Mouse (Mus musculus) limb, embryonic 14.5 days (tissue): Measurements from ENCODE around the gene Lrrc8c. TPM values are rescaled to one million over a fixed set of nuclear protein-coding genes. Genes with fewer than 3 reads are reported as not detected.
A peak's percentile ranks its signal among the peaks of the same experiment; 100 is the strongest.

Experiments
- ATAC-seq: fragments of 200-750 bp; cut with Nextera tagmentation; 2 replicates; pipeline ENCODE4 v1.8.0; 2017; ENCODE audit warnings: low read depth, moderate number of reproducible peaks, moderate TSS enrichment; ENCODE audit not compliant: low FRiP score
- DNase-seq: peaks from one replicate; pipeline ENCODE4 v3.0.0-alpha.2; 2015; ENCODE audit warnings: low spot score
- H3K27ac ChIP-seq: fragments of 300-500 bp; sonication (generic); replicated peaks from 2 replicates; pipeline ENCODE4 v1.5.1; 2014; ENCODE audit warnings: low read depth, mild to moderate bottlenecking, low read length, moderate library complexity, mixed read lengths
- H3K27me3 ChIP-seq: fragments of 300-500 bp; sonication (generic); 2 replicates; pipeline ENCODE4 v1.6.1; 2014; ENCODE audit warnings: low read length, mixed read lengths; ENCODE audit not compliant: control insufficient read depth, insufficient read depth
- H3K36me3 ChIP-seq: fragments of 300-500 bp; sonication (generic); 2 replicates; pipeline ENCODE4 v1.6.1; 2014; ENCODE audit warnings: mild to moderate bottlenecking, low read length, moderate library complexity, mixed read lengths; ENCODE audit not compliant: control insufficient read depth, insufficient read depth
- H3K4me1 ChIP-seq: fragments of 300-500 bp; sonication (generic); 2 replicates; pipeline ENCODE4 v1.6.1; 2014; ENCODE audit warnings: antibody characterized with exemption, low read length, mixed read lengths; ENCODE audit not compliant: control insufficient read depth, insufficient read depth
- H3K4me2 ChIP-seq: fragments of 300-500 bp; sonication (generic); replicated peaks from 2 replicates; pipeline ENCODE4 v1.6.1; 2014; ENCODE audit warnings: low read depth, mild to moderate bottlenecking, low read length, moderate library complexity; ENCODE audit not compliant: severe bottlenecking
- H3K4me3 ChIP-seq: fragments of 300-500 bp; sonication (generic); replicated peaks from 2 replicates; pipeline ENCODE4 v1.5.1; 2014; ENCODE audit warnings: low read length
- H3K9ac ChIP-seq: fragments of 300-500 bp; sonication (generic); 2 replicates; pipeline ENCODE4 v1.6.1; 2014; ENCODE audit warnings: mild to moderate bottlenecking, low read depth, low read length, moderate library complexity; ENCODE audit not compliant: severe bottlenecking
- H3K9me3 ChIP-seq: fragments of 300-500 bp; sonication (generic); 2 replicates; pipeline ENCODE4 v1.6.1; 2016; ENCODE audit warnings: low read length; ENCODE audit not compliant: control insufficient read depth
- POLR2A ChIP-seq: fragments of 200-500 bp; IDR thresholded peaks from 2 replicates; pipeline ENCODE4 v1.8.0; 2012; ENCODE audit warnings: inconsistent platforms, mild to moderate bottlenecking, moderate library complexity, borderline replicate concordance; ENCODE audit not compliant: insufficient read depth, insufficient read length; ENCODE audit errors: extremely low read depth
- WGBS: fragments of 180-500 bp; shearing (Covaris S2); extraction: QIAGEN DNeasy Blood & Tissue Kit; methylation state at CpG from one replicate; pipeline ENCODE4 v1.1.7; 2014; 5-methylcytosine and 5-hydroxymethylcytosine counted together
- polyA plus RNA-seq, 2 experiments: library from polyadenylated mRNA; depleted of rRNA in 1 of 2; stranded (reverse) in 1 of 2; unstranded in 1 of 2; fragments of >200 nt; fragmentation: Nextera tagmentation in 1 of 2; extraction: Ambion mirVana in 1 of 2; gene quantifications; 2 replicates each; pipeline versions ENCODE4 v1.2.1 to v1.2.3; 2012 to 2014

Gene Lrrc8c
- polyA plus RNA-seq, 2 experiments = 13.0 to 19.7 TPM

DNA sequence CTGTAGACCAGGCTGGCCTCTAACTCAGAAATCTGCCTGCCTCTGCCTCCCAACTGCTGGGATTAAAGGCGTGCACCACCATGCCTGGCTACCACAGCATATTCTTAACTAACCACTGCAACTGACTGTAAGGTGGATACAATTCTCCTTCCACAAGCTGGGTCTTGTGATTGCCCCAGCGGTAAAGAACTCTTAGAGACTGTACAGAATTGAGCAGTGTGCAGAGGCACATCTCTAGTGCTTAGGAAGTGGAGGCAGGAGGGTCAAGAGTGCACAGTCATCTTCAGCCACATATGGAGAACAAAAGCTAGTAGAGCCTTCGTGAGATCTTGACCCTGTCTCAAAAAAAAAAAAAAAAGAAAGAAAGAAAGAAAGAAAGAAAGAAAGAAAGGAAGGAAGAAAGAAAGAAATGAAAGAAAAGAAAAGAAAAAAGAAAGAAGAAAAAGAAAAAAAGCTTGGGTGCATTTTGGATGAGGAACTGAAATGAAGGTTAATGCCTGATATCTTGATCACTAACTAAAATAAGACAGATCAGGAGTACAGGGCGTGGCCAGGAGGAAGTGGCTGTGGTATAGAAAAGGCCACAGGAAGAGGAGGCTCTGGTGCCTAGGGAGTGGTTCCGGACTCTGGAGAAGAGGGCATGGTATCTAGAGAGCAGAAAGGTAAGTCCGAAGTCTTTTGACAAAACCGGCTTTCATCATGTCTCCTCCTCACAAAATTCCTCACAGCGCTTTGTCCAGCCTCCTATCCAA is 131.7 kb downstream of the Lrrc8c start:
- no peak for ATAC-seq
- Histone ChIP-seq H3K27ac (peak overlapping the region; percentile 52; the same call in 1 of the 2 replicates), H3K4me3 (no peak overlapping the region)

DNA sequence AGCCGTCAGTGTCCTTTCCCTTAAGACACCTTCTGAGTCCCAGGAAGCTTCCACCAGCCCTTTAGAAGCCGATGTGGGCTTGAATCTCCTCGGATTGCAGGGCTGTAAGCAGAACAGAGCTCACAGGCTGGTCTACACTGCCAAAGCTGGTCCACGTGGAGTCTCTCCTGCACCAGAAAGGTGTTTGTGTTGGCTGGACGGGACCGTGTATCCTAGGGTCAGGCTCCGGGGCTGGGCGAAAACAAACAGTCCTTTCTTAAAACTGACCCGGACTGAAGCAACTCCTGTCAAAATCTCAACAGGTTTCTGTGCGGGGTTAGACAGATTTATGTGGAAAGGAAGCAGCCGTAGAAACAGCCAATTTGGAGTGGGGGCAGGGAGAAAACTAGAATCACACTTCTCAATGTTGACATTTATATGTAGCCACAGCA is 132.4 kb downstream of the Lrrc8c start:
- ATAC-seq (no peak), DNase-seq (no peak)
- Histone ChIP-seq H3K27me3 (no peaks in the 10 kb centered on the region), H3K9me3 (no peaks in the 10 kb centered on the region), H3K36me3 (no peaks in the 10 kb centered on the region), H3K4me2 (peak overlapping the region; percentile 4; the same call in 1 of the 2 replicates), H3K4me3 (no peak overlapping the region), H3K27ac (peak overlapping the region; percentile 52; the same call in 1 of the 2 replicates), H3K4me1 (peaks cover 7% of the 10 kb centered on the region; the same call in 1 of the 2 replicates), H3K9ac (no peak overlapping the region)
- no peak for TF ChIP-seq POLR2A
- 45% methylated on average over 11 of the region's 11 CpGs for WGBS

More for the DNA sequence above, 131.7 kb downstream of the Lrrc8c start:
- Histone ChIP-seq H3K4me2 (peak overlapping the region; percentile 4; the same call in 1 of the 2 replicates), H3K36me3 (no peaks in the 10 kb centered on the region), H3K9me3 (no peaks in the 10 kb centered on the region), H3K9ac (no peak overlapping the region), H3K4me1 (peaks cover 7% of the 10 kb centered on the region; the same call in 1 of the 2 replicates), H3K27me3 (no peaks in the 10 kb centered on the region)
- no peak for TF ChIP-seq POLR2A
- 90% methylated on average over 8 of the region's 8 CpGs for WGBS
- no peak for DNase-seq

DNA sequence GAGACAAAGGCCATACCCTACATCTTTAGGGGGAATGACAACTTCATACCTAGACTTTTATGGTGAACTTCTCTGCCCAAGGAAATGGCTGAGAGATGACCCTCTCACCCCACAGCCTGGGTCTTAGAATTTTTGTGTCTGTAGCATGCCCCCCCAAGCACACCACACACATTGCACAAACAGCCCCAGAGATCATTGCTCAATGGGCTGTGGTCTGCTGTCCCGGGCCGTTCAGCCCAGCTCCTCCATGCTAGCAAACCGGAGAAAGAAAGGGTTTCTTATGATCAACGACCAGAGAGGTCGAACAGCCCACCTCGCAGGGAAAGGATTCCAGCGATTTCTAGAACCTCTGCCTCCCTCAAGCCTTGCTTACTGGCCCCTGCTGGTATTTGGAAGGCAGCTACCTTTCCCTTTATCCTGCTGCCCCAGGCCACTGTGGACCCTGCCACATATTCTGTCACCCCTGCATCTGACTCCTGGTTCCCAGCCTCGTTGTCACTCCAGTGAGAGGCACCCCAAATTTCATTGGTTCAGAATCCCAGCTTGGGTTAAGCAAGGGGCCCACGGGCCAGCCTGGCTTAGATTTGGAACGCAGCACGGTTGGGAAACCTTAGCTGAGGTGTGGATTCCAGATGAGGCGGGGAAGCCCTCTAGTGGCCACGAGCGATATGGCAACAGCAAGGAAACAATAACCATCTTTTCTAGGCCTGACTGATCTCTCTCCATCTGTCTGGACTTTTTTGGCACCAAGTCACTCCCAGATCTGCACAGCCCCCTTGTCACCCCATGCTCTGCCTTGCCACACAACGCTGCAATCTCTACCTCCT is 135.3 kb downstream of the Lrrc8c start:
- Histone ChIP-seq H3K4me1 (peaks cover 3% of the 10 kb centered on the region; the same call in 1 of the 2 replicates), H3K4me2 (no peak overlapping the region), H3K27me3 (no peaks in the 10 kb centered on the region), H3K4me3 (no peak overlapping the region), H3K9ac (no peak overlapping the region), H3K36me3 (no peaks in the 10 kb centered on the region), H3K9me3 (no peaks in the 10 kb centered on the region), H3K27ac (no peak overlapping the region)
- ATAC-seq (peak; percentile 74), DNase-seq (peak; percentile 77)
- WGBS = 26% methylated on average over 15 of the region's 15 CpGs
- no peak for TF ChIP-seq POLR2A

DNA sequence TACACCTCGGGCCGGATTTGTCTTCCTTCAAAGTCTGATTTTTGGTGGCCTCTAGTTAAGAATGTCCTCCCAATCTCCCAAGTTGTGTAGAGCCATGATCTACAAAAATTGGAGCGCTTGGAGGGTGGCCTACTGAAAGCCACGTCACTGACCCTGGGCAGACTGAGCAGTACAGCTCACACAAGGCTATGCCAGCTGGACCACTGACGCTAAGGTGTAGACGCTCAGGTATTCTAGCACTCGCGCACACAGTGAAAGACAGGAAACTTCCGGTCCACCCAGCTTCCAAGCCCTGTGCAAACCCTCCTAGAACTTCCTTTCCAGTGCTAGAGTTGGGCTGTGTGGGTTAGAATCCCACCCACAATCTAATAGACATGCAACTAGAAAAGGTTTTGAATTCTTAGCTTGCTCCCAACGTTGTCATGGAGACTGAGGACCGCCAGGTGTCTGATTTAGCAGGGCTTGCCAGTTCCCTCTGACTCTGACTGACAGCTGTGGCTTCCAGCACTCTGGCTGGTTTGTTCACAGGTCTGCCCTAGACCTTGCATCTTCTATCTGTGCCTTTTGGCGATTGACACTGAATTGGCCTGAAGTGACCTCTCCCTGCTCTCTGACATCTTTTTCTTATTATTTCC is 136.0 kb downstream of the Lrrc8c start:
- Histone ChIP-seq H3K27ac (no peak overlapping the region), H3K4me3 (no peak overlapping the region)

DNA sequence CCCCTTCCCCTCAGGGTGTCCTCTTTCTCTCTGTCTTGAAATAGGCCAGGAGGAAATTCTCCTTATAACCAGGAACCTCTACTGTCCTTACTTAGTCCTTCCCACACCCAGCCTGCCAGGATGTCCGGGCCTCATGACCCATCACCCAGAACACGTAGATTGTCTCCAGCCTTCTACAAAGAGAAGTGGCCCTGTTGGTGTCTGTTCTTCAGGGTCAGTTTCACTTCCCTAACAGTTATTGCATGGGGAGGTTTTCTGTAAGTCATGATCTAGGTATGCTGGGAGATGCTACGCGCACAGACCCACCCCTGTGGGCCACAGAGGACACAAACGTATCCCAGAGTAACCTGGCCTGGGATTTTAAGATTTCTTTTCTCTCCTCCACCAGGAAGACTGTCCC is 142.7 kb downstream of the Lrrc8c start:
- Histone ChIP-seq H3K9ac (no peak overlapping the region), H3K36me3 (no peaks in the 10 kb centered on the region), H3K4me2 (no peak overlapping the region), H3K4me3 (no peak overlapping the region), H3K27me3 (no peaks in the 10 kb centered on the region), H3K27ac (no peak overlapping the region), H3K4me1 (no peaks in the 10 kb centered on the region), H3K9me3 (no peaks in the 10 kb centered on the region)
- 87% methylated on average over 5 of the region's 5 CpGs for WGBS
- TF ChIP-seq POLR2A = no peak
- DNase-seq (no peak), ATAC-seq (no peak)

More for the DNA sequence above, 136.0 kb downstream of the Lrrc8c start:
- WGBS = 70% methylated on average over 12 of the region's 12 CpGs
- H3K27me3 ChIP-seq = no peaks in the 10 kb centered on the region
- DNase-seq (no peak), ATAC-seq (no peak)
- H3K9ac ChIP-seq = no peak overlapping the region
- H3K4me1 ChIP-seq = peaks cover 3% of the 10 kb centered on the region; the same call in 1 of the 2 replicates
- TF ChIP-seq POLR2A = no peak
- no peak overlapping the region for H3K4me2 ChIP-seq
- no peaks in the 10 kb centered on the region for H3K36me3 ChIP-seq
- no peaks in the 10 kb centered on the region for H3K9me3 ChIP-seq

Other genes starting within 250 kb of the Lrrc8c start
- 0.34 and 0.72 TPM in 2 replicates for gene Gm43302, start 225.7 kb upstream of the Lrrc8c start, polyA plus RNA-seq (2012; rRNA removed)
- gene Gm43302, start 225.7 kb upstream of the Lrrc8c start, polyA plus RNA-seq (2014; fragmentation: Nextera tagmentation; extraction: Ambion mirVana) = not detected in 2 replicates
- gene Gbp6, start 225.7 kb upstream of the Lrrc8c start, polyA plus RNA-seq (2012; rRNA removed) = 1.4 and 2.0 TPM in 2 replicates
- gene Gbp6, start 225.7 kb upstream of the Lrrc8c start, polyA plus RNA-seq (2014; fragmentation: Nextera tagmentation; extraction: Ambion mirVana) = 1.9 and 3.2 TPM in 2 replicates
- 5.8 and 6.8 TPM in 2 replicates for gene Lrrc8b, start 103.6 kb upstream of the Lrrc8c start, polyA plus RNA-seq (2012; rRNA removed)
- 6.6 and 6.8 TPM in 2 replicates for gene Lrrc8b, start 103.6 kb upstream of the Lrrc8c start, polyA plus RNA-seq (2014; fragmentation: Nextera tagmentation; extraction: Ambion mirVana)
- 8.1 and 8.2 TPM in 2 replicates for gene Lrrc8d, start 180.6 kb downstream of the Lrrc8c start, polyA plus RNA-seq (2012; rRNA removed)
- gene Lrrc8d, start 180.6 kb downstream of the Lrrc8c start, polyA plus RNA-seq (2014; fragmentation: Nextera tagmentation; extraction: Ambion mirVana) = 13.4 and 15.3 TPM in 2 replicates